Mouse (Mus musculus) neutrophil, adult 5-6 weeks (primary cell): ENCODE measurements around the gene A530016L24Rik. TPM values are rescaled to one million over a fixed set of nuclear protein-coding genes. Genes with fewer than 3 reads are reported as not detected.

Source experiments
- ATAC-seq: fragments of 151-379, 151-347 bp; 2 replicates; pipeline ENCODE4 v1.8.0; 2017; ENCODE audit warnings: mild to moderate bottlenecking, moderate TSS enrichment; ENCODE audit not compliant: insufficient number of reproducible peaks, poor library complexity, low FRiP score, severe bottlenecking; ENCODE audit errors: extremely low read depth
- total RNA-seq: library from RNA; stranded (forward); fragments of 200-1000 nt; gene quantifications from 2 replicates; pipeline ENCODE4 v1.2.3, GENCODE M21; 2017

Gene A530016L24Rik
- total RNA-seq, result not detected in 2 replicates

DNA sequence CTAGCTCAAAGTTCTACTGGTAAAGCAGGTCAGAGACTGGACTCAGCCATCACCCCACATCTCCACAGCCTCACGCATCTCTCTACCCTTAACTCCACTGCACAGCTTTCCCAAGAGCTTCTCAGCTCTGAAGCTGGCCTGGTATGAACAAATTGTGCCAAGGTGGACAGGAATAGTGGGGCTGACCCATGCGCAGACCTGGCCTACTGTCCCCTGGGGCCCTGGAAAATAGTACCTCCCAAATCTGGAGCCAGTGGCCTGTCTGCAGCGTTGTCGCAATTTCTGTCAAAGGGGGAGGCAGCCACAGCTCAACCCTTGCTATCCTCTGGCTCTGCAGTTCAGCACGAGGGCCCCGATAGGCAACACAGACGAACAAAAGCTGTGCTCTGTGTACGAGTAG, at the start of gene A530016L24Rik:
Gene A530016L24Rik (plus strand): TSS at position 315 of the 400 bp plus-strand sequence.
- no peak for ATAC-seq

DNA sequence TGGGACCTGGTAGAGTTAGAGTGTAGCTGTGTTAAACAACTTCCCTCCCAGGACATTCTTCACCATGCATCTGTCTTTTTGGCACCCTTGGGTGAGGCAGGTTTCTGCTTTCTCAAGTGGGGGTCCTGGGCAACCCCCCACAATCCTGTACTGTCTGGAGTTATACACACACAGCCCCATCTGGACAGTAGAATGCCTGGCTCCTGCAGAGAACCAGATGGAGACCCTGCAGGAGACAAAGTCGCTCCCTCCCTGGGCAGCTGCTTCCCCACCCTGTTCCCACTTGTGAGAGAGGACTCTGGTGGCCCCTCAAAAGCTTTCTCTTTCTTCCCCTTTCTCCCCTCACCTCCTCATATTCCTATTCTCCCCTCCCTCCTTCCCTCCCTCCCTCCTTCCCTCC, 49.3 kb upstream of the A530016L24Rik start:
- ATAC-seq, result no peak

- no peak; the same call in 1 of the 2 replicates for ATAC-seq
Measured at GRCm38 (mm10) chr12:112449144-112449827, 40.0 kb upstream of the A530016L24Rik start.

DNA sequence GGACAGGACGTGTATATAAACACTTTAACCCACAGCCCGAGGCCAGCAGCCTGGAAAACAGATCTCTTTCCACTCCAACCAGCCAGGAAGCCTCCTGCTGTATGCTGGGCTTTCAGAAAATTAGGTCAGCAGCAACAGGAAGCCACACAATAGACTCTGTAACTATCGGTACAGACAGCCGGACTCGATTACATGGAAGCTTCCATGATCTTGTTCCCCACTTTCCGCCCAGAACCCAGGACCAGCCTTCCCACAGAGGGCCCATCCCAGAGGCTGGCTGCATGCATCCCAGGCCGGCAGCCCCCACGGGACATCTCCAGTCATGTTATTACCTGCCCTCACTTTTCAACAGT, 39.4 kb upstream of the A530016L24Rik start:
- no peak for ATAC-seq

DNA sequence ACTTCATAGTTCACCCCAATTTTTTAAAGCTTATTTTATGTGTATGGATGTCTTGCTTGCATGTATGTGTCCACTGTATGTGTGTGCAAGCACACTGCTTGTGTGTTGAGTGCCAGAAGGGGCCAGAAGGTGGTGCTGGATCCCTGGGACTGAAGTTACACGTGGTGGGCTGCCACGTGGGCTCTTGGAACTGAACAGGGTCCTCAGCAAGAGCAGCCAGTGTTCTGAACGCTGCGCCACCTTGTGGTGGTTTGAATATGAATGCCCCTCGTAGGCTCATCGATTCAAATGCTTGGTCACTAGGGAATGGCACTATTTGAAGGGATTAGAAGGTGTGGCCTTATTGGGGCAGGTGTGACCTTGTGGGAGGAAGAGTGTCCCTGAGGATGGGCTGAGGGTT, 38.4 kb upstream of the A530016L24Rik start:
- ATAC-seq, result no peak

- ATAC-seq, result no peak
Measured at GRCm38 (mm10) chr12:112451381-112451780, 37.9 kb upstream of the A530016L24Rik start.

DNA sequence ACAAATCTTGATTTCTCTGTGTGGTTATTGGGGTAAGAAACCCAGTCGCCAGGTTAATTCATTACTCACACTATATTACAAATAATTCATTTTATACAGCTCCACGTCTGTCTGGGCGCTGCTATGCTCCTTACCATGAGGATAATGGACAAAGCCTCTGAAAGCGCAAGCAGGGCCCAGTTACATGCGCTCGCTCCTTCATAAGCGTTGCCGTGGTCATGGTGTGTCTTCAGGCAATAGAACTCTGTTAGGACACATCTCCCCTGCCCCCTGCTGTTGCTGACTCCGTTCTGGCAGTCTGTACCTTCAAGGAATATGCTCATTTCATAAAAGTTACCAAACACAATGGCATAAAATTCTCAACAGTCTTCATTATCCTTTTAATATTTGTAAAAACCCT, 37.4 kb upstream of the A530016L24Rik start:
- no peak for ATAC-seq

- no peak for ATAC-seq
Measured at GRCm38 (mm10) chr12:112456144-112456713, 33.0 kb upstream of the A530016L24Rik start.

- no peak for ATAC-seq
Measured at GRCm38 (mm10) chr12:112457839-112458238, 31.4 kb upstream of the A530016L24Rik start.

- ATAC-seq, result no peak
Measured at GRCm38 (mm10) chr12:112462423-112462822, 26.8 kb upstream of the A530016L24Rik start.

DNA sequence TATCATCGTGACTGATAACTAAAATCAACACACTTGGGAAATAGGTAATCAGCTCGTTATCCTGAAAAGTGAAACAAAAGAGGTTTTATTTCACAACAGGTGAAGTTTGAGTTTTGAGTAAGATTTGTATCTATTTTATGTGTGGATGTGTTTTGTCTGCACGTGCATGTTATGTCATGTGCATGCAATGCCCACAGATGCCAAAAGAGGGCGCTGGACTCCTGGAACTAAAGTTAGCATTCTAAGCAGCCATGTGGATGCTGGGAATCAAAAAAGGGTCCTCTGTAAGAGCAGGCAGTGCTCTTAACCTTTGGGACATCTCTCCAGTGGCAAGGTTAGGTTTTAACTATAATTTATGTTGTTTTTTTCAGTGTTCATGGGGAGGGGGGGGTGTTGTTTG, 26.0 kb upstream of the A530016L24Rik start:
- ATAC-seq, result no peak

DNA sequence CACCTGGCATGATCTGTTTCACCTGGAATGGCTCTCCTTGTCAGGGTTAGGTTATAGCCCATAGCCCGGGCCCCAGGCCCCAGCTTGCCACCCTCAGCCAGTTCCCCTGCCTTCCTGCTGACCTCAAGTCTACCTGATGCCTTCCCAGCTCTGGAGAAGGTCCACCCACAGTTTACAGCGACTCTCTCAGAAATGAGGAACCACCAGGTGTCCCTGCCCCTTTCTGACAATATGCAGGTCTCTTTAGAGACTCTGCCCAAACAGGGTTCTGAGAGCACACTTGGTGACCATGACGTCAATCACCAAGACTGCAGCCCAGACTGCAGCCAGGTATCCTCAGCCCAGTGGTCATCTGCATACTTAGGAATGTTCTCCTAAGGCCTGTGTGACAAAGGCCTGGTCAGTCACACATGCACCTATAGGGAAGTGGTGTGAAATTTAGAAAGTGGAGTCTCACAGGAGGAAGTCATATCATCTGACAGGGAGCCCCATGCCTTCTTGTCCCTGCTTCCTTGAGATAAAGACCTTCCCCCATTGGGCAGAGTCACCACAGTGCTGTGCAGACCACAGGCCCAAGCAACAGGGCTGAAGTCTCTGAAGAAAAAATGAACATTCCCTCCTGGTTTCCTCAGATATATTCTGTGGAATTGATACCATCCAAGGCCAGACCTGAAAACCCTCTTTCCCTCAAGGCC, 25.4 kb upstream of the A530016L24Rik start:
- peak; percentile 17; the same call in 1 of the 2 replicates for ATAC-seq

DNA sequence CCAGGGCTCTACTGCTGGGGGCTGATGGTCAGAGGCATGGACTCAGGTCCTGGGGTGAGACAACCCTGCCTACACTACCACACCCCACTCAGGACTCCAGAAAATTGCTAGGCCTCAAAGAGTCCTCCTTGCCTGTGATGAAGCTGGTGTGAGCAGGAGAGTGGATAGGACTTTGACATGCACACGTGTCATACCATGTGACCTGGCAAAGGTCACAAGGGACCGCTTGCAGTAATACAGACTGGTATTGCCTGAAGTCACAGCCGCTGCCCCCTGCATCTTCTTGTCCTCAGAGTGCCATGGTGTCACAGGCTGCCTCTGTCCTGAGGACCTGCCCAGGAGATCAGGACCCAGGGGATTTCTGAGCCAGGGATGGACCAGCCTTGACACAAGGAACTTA, 24.7 kb upstream of the A530016L24Rik start:
- no peak for ATAC-seq

DNA sequence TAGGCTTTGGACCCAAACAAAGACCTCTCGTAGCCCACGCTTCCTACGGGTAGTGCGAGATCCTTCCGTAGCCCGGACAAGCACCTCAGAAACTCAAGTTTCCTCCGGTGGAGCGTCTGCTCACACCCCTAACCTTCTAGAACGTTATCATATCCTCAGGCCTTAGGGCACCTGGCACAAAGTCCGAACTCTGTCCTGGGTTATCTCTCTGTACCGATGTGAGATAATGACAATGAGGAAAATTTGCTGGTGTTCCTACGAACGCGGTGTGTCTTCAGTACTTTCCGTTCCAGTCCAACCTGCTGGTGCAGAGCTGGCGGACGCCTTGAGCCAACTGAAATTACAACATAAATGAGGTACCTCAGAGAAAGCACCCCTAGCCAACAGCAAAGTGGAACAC, 23.3 kb upstream of the A530016L24Rik start:
- no peak for ATAC-seq

DNA sequence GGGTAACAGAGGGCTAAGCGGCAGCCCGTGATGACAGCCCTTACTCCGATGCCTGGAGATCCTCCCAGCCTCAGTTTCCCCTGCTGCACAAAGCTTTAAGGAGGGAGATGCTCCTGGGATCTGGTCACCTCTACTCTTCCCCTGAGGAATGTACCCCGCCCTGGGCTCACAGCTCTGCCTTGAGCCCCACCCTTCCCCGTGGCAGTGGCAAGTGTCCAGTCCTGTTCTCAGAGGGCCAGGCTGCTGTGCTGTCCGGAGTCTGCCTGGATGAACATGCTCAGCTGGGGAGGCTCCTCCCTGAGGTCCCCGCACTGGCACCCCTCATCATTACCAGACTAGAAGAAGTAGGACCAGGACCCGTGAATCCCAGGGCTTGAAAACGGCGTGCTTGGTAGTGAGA, 21.9 kb upstream of the A530016L24Rik start:
- ATAC-seq, result no peak

GRCm38 (mm10) chr12:112469393-112469792, 19.9 kb upstream of the A530016L24Rik start:
- ATAC-seq, result no peak

- ATAC-seq, result no peak
Measured at GRCm38 (mm10) chr12:112470216-112470615, 19.0 kb upstream of the A530016L24Rik start.

GRCm38 (mm10) chr12:112473777-112474176, 15.5 kb upstream of the A530016L24Rik start:
- ATAC-seq, result peak; percentile 42; the same call in 1 of the 2 replicates

DNA sequence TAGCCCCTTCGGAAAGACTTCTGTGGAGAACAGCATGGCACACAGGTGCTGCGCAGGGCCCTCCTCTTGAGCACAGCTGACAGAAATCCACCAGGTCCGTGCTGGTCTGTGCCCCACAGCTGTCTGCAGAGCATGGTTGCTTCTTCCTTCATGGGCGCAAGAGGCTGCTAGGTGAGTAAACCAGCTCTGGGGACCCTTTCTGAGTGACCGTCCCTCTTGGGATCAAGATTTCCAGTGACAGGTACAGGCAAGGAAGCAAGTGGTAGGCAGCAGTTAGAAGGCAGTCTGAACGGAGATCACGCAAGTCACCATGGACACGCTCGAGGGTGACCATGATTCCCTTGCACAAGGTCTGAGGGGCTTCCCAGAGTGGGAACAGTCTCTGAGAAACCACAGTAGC, 287 bp downstream of the A530016L24Rik start:
- ATAC-seq, result no peak

- no peak for ATAC-seq
Measured at GRCm38 (mm10) chr12:112490444-112490939, 1.2 kb downstream of the A530016L24Rik start.
